Mouse (Mus musculus) embryo, embryonic 9.5 days (tissue): ENCODE measurements at regions not wholly inside any gene's neighbourhood (a gene's known extent, or its start where the extent isn't known, plus 50 kb on each side); places are given as distances from the start of the nearest gene placed in this dataset.
"Not testable (repeated sequence)": the region's sequence is repeated elsewhere in the genome, so short reads cannot be mapped to it uniquely, and the experiment has no call there.

Experiments used
- DNase-seq: peaks from one replicate; pipeline ENCODE4 v3.0.0-alpha.2; 2017; ENCODE audit errors: extremely low spot score

GRCm38 (mm10) chr3:9065892-9066291, 544.0 kb downstream of the Zfp704 start:
- DNase-seq, result no peak

GRCm38 (mm10) chr3:9064266-9065031, 545.4 kb downstream of the Zfp704 start:
- DNase-seq, result peak; percentile 56

- no peak for DNase-seq
These were observed 546.2 kb downstream of the Zfp704 start for GRCm38 (mm10) chr3:9063662-9064061.

DNA sequence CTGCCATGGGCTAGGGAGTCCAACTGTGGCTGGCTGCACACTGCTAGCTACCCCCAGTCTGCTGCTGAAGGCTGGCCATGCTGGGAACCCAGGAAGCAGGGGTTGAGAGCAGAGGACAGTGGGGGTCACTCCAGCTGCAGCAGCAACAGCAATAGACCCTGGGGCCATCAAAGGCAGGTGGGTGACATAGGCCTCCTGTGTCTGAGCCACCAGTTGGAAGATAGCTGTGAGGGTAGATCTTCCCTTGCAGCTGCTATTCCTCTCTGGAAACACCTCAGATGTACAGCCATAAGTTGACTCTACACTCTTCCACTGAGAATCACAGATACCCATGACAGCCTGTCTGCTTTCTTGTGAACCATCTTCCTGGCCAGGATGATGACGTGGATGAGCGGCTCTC, 548.5 kb downstream of the Zfp704 start:
- DNase-seq, result no peak

DNA sequence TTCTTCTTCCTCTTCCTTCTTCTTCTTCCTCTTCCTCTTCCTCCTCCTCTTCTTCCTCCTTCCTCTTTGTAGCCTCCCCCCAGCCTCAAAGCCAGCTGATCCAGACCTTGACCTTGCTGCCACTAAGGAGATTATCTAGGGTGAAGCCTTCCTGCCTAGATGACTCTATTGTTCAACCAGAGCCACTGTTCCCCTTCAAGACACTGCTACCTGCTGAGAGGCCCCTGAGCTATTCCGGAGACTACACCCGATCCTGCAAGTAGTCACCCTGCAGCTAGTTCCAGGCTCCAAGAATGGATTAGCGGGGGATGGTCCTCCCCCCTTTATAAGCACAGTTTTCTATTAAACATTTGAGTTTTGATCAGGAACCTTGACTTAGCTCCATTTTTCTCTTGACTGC, 552.2 kb downstream of the Zfp704 start:
- not testable (repeated sequence) for DNase-seq

- DNase-seq, result no peak
These were observed 553.0 kb downstream of the Zfp704 start for GRCm38 (mm10) chr3:9056846-9057245.

GRCm38 (mm10) chr3:9055780-9056179, 554.1 kb downstream of the Zfp704 start:
- no peak for DNase-seq
